Mouse (Mus musculus) G1E-ER4 (cell line): ENCODE data around the gene Hcfc1r1. TPM values are rescaled to one million over a fixed set of nuclear protein-coding genes. Genes with fewer than 3 reads are reported as not detected.

Source experiments
- GATA1 ChIP-seq: IDR thresholded peaks from one replicate; pipeline ENCODE4 v1.8.0; 2012; ENCODE audit warnings: low read length, inconsistent platforms
- polyA plus RNA-seq: library from polyadenylated mRNA; stranded (reverse); fragments of >175 nt; gene quantifications from 2 replicates; pipeline ENCODE4 v1.2.3, GENCODE M21; 2012

Gene Hcfc1r1
- polyA plus RNA-seq = 258 and 328 TPM in 2 replicates

DNA sequence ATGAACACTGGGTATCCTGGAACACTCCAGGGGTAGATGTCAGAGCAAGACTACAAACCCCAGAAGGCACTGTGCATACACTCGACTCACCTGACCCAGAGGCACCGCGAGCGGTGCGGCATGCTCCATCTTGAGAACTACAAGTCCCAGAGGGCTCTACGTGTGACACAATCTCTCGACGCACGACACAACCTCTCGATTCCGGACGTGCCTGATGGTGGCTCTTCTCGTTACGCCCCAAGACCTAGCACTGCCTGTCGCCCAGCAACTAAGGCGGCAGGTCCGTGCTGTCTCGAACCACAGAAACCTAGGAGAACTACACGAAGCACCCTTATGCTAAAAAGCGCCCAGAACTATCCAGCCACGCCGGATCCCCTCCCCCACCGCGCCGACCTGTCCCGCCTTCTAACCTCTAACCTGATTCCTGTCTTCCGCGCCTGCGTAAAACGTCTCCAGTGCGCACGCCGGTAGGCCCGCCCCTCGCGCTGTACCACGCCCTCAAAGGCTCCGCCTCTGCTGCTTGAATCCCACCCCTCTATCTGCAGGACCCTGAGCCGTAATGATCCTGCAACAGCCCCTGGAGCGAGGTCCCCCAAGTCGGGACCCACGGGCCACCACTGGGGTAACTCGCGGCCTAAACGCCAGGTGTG lies at the start of gene Hcfc1r1, which contains the start of gene Thoc6:
Gene Hcfc1r1 (plus strand): TSS at position 173 of the 650 bp plus-strand sequence.
Gene Thoc6 (minus strand): TSS at position 459 of the 650 bp plus-strand sequence.
- TF ChIP-seq GATA1 = no peak

DNA sequence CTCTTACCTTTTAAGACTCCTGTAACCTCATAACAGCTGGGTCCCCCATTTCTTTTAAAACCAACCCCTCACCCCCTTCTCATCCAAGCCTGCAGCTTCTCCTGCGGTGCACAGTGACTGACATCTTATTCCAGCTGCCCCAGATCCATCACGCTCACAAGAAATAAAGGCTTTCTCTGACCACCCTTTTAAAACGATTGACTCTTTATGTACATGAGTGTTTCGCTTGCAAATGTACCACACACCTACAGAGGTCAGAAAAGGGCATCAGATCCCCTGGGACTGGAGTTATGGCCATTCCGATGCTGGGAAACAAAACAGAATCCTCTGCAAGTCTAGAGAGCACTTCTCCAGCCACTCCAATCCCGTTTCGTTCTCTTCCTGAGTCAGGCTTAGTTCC lies 45.6 kb upstream of the Hcfc1r1 start:
- TF ChIP-seq GATA1 = no peak

DNA sequence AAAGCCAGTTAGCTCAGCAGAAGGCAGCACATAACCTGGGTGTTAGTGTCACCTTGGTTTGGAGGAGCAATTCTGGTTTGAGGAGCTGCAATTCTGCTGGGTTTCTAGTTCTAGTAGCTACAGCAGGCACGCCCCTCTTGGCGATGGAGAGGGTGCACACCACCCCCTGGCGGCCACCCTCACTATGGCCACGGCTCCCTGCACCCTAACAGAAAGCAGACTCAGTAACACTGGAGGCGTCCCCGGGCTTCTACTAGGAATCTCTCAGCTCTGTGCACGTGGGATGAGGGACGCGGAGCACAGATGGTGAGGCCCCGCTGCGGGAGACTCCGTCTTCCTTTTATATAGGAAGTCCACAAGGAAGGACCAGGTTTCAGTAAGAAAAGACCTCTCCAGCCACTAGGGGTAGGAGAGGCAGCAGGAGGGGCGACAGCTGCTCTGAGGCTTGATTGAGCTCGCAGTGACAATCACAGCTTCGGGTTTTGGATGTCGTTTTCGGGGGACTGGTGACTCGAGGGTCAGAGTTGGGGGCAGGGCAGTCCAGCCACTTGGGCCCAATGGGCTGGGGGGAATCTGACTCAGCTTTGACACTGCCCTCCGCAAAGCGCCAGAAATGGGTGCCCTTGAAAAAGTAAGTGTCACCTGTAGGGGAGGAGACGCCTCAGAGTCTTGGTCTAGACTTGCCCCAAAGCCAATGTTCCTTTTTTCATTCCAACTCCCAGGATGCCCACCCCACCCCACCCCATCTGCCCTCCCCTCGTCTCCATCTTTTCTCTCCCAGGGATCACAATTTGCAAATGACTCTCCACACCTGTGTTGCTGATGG lies 43.0 kb upstream of the Hcfc1r1 start:
- TF ChIP-seq GATA1 = no peak

DNA sequence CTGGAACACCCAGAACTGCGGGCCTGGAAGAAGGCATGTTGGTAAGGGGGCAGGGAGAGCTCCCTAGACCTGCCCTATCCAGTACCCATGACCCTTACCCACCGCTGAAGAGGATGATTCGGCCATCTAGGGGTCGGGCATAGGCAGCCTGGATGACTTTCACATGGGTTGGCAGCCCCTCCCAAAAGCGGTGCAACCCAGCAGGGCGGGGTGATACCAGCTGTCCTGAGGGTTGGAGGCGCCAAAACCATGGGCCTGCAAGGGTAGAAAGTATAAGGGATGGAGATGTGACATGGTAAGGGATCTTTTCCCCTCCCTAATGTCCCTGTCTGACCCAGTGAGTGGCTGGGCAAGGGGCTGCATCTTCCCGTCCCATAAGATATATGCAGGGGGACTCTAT lies 42.2 kb upstream of the Hcfc1r1 start:
- no peak for TF ChIP-seq GATA1

DNA sequence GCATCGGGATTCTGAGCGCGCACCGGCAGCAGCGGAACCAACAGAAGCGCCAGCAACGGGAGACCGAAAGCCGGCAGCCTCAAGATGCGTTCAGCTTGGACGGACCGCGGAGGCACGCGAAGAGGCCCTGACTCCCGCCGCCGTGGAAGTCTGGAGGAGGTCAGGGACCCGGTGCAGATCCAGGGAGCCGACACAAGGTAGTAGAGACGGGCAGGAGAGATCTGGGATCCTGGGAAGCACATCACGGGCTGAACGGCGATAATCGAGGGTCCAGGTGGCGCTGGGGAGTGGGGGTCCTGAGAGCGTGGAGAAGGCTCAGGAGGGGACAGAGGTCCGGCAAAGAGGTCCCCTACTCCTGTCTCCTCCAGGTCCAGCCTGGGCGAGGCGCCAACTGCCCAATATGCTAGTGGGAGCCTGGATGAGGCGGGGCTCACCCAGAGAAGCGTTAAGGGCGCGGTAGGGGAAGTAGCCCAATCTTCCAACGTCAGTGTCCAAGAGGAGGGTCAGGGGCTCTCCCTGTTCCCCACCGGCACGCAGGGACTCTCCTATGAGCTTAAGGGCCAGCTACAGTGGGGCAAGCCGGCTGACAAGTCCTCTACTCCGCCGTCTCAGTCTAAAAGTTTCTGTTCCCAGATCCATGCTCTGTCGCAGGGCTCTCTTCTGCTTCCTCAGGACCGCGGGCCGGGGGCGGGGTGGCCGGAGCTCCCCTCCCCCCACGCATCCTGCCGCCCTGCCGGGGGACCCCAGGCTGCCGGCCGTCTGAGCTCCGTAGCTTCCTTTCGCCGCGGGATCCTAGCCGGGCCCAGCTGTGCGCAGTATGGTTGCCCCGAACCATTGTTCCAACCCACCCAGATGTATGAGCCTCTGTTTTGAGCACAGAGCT lies 28.5 kb upstream of the Hcfc1r1 start, which contains the start of gene Mmp25:
Gene Mmp25 (minus strand): TSS at position 665 of the 883 bp plus-strand sequence.
- TF ChIP-seq GATA1 = no peak

DNA sequence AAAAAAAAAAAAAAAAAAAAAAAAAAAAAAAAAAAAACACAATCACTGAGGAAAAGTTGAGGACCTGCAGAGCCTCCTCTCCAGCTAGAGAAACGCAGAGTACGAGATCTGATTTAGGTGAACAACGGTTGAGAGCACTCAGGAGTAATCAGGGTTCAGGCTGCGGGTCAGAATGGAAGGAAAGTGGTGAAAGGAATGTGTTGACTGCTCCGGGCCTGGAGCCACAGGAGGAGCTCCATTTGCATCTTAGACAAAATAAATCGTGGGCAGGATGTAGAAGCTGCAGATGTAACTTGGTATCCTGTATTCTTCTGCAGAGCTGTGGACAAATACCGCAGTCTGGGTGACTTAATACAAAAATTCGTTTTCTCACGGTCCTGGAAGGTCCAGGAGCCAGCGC lies 27.5 kb upstream of the Hcfc1r1 start:
- no peak for TF ChIP-seq GATA1

DNA sequence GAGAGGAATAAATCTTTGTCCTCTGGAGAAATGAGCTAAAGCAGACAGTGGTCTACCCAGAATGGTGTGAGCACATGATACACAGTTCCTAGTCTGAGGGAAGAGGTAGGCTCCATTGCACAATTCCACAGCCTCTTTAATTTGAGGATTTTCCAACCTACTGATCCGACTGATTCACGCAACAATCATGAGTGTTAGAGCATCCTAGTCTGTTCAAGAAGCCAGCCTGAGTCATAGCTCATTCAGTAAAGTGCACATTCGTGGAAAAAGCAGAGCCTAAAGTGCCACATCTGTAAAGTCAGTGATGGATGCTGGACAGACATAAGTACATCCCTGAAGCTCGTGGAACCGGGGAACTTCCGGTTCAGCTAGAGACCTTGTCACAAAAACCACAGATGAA lies 22.0 kb upstream of the Hcfc1r1 start:
- TF ChIP-seq GATA1 = no peak

DNA sequence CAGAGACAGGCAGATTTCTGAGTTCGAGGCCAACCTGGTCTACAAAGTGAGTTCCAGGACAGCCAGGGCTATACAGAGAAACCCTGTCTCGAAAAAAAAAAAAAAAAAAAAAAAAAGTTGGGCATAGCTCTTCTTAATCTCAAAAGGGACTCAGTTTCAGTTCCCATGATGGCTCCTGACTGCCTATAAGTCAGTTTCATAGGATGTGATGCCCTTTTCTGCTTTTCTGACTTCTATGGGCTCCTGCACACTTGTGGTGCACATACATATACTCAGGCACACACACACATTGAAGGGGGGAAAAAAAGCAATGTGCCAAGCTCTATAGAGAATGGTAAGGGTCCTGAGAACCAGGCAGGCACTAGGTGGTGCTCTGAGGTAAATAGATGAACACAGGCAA lies 20.1 kb upstream of the Hcfc1r1 start:
- TF ChIP-seq GATA1 = no peak

DNA sequence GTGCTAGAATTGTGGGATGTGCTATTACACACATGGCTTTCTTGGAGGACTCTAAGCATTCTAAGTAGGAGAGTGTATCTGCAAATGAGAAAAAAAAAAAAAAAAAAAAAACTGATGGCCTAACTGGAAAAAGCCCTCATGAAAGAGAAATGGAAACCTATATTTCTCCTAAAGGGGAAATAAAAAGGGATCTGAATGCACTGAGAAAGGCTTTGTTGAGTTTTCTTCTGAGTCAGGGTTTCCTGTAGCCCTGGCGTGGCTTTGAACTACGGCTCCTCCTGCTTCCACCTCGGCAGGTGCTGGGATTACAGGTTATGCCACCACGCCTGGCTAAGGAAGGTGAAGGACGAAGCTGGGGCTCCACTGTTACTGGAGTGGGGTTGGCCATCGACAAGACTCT lies 19.4 kb upstream of the Hcfc1r1 start:
- no peak for TF ChIP-seq GATA1

DNA sequence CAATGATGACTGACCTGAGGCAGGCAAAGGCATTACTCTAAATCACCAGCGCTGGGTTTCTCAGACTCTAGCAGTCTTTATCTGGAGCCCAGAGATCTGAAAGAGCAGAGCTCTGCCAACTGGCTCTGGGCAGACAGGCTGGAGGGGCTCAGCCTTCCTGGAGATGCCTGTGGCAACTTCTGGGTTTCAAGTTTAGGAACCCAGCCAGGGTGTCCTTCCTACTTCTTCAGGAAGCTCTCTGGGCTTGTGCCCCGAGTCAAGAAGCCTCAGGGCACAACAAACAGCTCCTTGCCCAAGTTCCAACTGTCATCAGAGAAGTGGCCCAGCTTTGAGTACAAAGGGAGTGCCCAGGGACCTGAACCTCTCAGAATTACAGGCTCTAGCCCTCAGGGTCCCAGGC lies 19.0 kb upstream of the Hcfc1r1 start:
- no peak for TF ChIP-seq GATA1

DNA sequence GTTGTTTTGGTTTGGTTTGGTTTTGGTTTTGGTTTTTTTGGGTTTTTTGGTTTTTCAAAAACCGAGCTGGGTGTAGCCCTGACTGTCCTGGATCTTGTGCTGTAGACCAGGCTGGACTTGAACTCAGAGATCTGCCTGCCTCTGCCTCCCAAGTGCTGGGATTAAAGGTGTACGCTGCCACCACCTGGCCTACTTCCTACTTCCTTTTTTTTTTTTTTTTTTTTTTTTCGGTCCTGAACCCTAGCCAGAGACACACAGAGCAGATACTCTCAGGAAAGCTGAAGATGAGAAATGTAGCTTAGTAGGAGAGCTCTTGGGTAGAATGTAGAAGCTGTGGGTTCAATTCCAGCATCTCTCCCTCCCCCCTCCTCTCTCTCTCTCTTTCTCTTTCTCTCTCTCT lies 14.9 kb upstream of the Hcfc1r1 start:
- no peak for TF ChIP-seq GATA1

DNA sequence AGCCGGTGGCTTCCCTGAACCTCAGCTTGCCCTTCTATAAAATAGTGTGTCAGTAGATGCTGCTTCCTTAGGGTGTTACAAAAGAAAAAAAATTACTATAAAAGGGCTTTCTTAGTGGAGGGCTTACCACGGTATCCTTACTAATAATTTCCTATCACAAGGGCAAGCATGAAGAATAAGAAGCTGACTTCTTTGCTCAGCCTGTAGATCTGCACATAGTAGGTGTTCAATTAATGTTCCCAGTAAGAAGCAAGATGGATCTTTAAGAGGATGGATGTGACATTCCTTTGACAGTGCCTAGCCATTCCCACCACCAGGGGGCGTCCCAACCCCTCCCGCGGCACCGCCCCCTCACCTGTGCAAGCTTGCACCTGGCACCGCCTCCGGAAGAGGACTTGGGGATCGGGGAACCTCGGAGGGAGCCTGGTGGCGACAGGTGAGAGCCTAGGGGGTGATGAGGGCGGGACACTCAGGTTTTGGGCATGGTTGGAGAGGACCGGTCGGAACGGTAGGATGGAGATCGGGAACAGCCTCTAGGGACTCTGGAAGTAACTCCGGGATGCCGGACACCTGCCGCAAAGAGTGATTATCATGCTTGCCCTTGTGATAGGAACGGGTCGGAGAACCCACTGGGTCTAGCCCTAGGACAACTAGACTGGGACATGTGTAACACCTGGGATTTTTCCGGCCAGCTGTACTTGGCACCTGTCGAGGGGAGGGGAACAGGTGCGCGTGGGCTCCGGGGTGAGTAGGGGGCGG lies 13.1 kb upstream of the Hcfc1r1 start, which contains the start of gene Bicdl2:
Gene Bicdl2 (plus strand): TSS at position 390 of the 759 bp plus-strand sequence.
- TF ChIP-seq GATA1 = no peak

DNA sequence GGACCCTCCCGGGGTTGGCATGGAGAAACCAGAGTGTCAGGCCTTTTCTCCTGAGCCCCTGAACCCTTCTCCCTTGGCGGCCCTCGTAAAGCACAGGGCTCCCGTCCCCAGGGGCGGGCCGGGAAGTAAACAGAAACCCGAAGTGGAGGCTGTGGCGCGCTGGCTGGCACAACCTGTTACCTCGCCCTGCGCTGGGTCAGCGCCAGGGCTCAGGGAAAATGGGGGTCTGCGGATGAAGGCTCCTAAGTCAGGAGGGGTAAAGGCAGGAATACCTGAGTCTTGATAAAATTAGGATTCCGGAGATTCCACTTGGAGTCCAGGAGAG lies 12.6 kb upstream of the Hcfc1r1 start:
- no peak for TF ChIP-seq GATA1

DNA sequence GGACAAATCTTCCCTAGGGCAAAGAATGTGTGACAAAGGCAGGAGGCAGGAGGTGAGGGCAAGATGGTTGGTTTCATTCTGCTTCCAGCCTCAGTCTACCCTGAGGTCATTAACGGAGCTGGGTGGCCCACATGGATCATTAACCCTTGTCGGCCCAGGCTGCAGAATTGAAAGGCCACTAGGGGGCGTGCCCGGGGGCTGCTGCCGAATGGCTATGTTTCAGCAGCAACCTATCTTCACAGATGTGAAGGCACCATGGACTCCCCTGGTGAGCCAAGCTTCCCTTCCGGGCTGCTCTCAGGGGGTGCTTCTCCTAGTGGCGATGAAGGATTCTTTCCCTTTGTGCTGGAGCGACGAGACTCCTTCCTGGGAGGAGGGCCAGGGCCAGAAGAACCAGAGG lies 11.9 kb upstream of the Hcfc1r1 start:
- TF ChIP-seq GATA1 = no peak

DNA sequence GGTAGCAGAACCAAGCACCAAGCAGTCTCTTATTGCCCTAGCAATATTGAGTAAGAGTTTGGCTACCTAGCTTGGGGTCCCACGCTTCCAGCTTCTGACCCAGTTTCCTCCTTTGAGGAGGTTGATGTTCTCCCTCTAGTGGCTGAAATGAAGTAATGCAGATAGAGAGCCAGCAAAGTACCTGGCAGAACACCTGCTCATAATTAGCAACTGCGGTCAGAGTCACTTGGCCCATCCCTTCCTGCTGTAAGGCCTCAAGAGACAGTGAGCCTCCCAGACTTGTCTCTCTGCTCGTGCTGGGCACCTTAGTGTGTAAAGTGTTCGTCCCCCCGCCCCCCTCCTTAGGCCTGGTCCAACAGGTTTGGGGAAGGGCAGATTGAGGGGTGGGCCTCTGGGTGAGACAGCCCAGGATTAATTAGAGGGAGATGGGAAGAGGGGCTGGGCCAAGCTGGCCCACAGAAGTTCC lies 8.8 kb upstream of the Hcfc1r1 start:
- no peak for TF ChIP-seq GATA1
